Mouse (Mus musculus) stomach, embryonic 16.5 days (tissue): ENCODE measurements around the gene Ankrd33. TPM values are rescaled to one million over a fixed set of nuclear protein-coding genes. Genes with fewer than 3 reads are reported as not detected.
A peak's percentile ranks its signal among the peaks of the same experiment; 100 is the strongest.

ENCODE experiments used
- ATAC-seq: fragments of 200-750 bp; cut with Nextera tagmentation; 2 replicates; pipeline ENCODE4 v1.8.0; 2017; ENCODE audit warnings: moderate number of reproducible peaks, moderate TSS enrichment; ENCODE audit not compliant: insufficient read depth, low FRiP score
- H3K27ac ChIP-seq: fragments of 300-500 bp; sonication (generic); 2 replicates; pipeline ENCODE4 v1.5.1; 2014; ENCODE audit warnings: low read length
- H3K27me3 ChIP-seq: fragments of 300-500 bp; sonication (generic); 2 replicates; pipeline ENCODE4 v1.6.1; 2014; ENCODE audit warnings: low read length, control low read depth, mixed read lengths; ENCODE audit not compliant: control insufficient read depth, insufficient read depth
- H3K36me3 ChIP-seq: fragments of 300-500 bp; sonication (generic); 2 replicates; pipeline ENCODE4 v1.6.1; 2014; ENCODE audit warnings: low read length; ENCODE audit not compliant: control insufficient read depth, insufficient read depth
- H3K4me1 ChIP-seq: fragments of 300-500 bp; sonication (generic); 2 replicates; pipeline ENCODE4 v1.6.1; 2014; ENCODE audit warnings: low read length, control low read depth, mixed read lengths; ENCODE audit not compliant: control insufficient read depth, insufficient read depth
- H3K4me2 ChIP-seq: fragments of 300-500 bp; sonication (generic); 2 replicates; pipeline ENCODE4 v1.6.1; 2014; ENCODE audit warnings: low read depth, low read length, mixed read lengths
- H3K4me3 ChIP-seq: fragments of 300-500 bp; sonication (generic); replicated peaks from 2 replicates; pipeline ENCODE4 v1.5.1; 2014; ENCODE audit warnings: mild to moderate bottlenecking, low read length
- H3K9ac ChIP-seq: fragments of 300-500 bp; sonication (generic); 2 replicates; pipeline ENCODE4 v1.6.1; 2014; ENCODE audit warnings: low read length
- H3K9me3 ChIP-seq: fragments of 300-500 bp; sonication (generic); replicated peaks from 2 replicates; pipeline ENCODE4 v1.6.1; 2016; ENCODE audit warnings: low read length, control low read depth; ENCODE audit not compliant: control insufficient read depth
- WGBS: fragments of 180-500 bp; shearing (Covaris S2); extraction: QIAGEN DNeasy Blood & Tissue Kit; methylation state at CpG from one replicate; pipeline ENCODE4 v1.1.7; 2014; 5-methylcytosine and 5-hydroxymethylcytosine counted together
- polyA plus RNA-seq: library from polyadenylated mRNA; unstranded; fragments of >200 nt; fragmentation: Nextera tagmentation; extraction: Ambion mirVana; gene quantifications from 2 replicates; pipeline ENCODE4 v1.2.1, GENCODE M21; 2015

The Ankrd33 gene
- polyA plus RNA-seq, 1 experiment from 2014 or later: not detected

GRCm38 (mm10) chr15:101082236-101082635 lies 33.3 kb upstream of the Ankrd33 start:
- no peak overlapping the region for H3K4me3 ChIP-seq
- no peak overlapping the region for H3K4me2 ChIP-seq
- H3K4me1 ChIP-seq: peaks cover 14% of the 10 kb centered on the region
- WGBS: 49% methylated on average over 4 of the region's 4 CpGs
- H3K36me3 ChIP-seq: no peaks in the 10 kb centered on the region
- H3K27me3 ChIP-seq: no peaks in the 10 kb centered on the region
- no peaks in the 10 kb centered on the region for H3K9me3 ChIP-seq
- peak overlapping the region; percentile 36; the same call in 1 of the 2 replicates for H3K27ac ChIP-seq
- no peak overlapping the region for H3K9ac ChIP-seq
- no peak for ATAC-seq

GRCm38 (mm10) chr15:101084499-101084898 lies 31.1 kb upstream of the Ankrd33 start:
- H3K4me3 ChIP-seq: no peak overlapping the region
- H3K36me3 ChIP-seq: no peaks in the 10 kb centered on the region
- H3K9me3 ChIP-seq: no peaks in the 10 kb centered on the region
- no peak for ATAC-seq
- H3K9ac ChIP-seq: no peak overlapping the region
- no peaks in the 10 kb centered on the region for H3K27me3 ChIP-seq
- WGBS: 70% methylated on average over 10 of the region's 10 CpGs
- H3K4me1 ChIP-seq: peaks cover 14% of the 10 kb centered on the region
- no peak overlapping the region for H3K27ac ChIP-seq
- H3K4me2 ChIP-seq: no peak overlapping the region

GRCm38 (mm10) chr15:101086451-101086850 lies 29.1 kb upstream of the Ankrd33 start:
- Histone ChIP-seq H3K4me1 (peaks cover 10% of the 10 kb centered on the region), H3K4me2 (no peak overlapping the region), H3K27me3 (no peaks in the 10 kb centered on the region), H3K27ac (no peak overlapping the region), H3K36me3 (no peaks in the 10 kb centered on the region), H3K9me3 (no peaks in the 10 kb centered on the region), H3K4me3 (no peak overlapping the region), H3K9ac (no peak overlapping the region)
- no peak for ATAC-seq
- WGBS: 59% methylated on average over 9 of the region's 9 CpGs

- Histone ChIP-seq H3K36me3 (no peaks in the 10 kb centered on the region), H3K9me3 (no peaks in the 10 kb centered on the region), H3K4me2 (no peak overlapping the region), H3K27me3 (no peaks in the 10 kb centered on the region), H3K4me3 (no peak overlapping the region), H3K9ac (no peak overlapping the region), H3K4me1 (peaks cover 5% of the 10 kb centered on the region), H3K27ac (no peak overlapping the region)
- 64% methylated on average over 3 of the region's 3 CpGs for WGBS
- ATAC-seq: no peak
Measured at GRCm38 (mm10) chr15:101086956-101087355, 28.6 kb upstream of the Ankrd33 start.

- H3K27me3 ChIP-seq: no peaks in the 10 kb centered on the region
- no peak overlapping the region for H3K9ac ChIP-seq
- no peak overlapping the region for H3K27ac ChIP-seq
- no peak for ATAC-seq
- 72% methylated on average over 4 of the region's 4 CpGs for WGBS
- no peak overlapping the region for H3K4me2 ChIP-seq
- no peak overlapping the region for H3K4me3 ChIP-seq
- H3K4me1 ChIP-seq: peaks cover 6% of the 10 kb centered on the region; the same call in 1 of the 2 replicates
- no peaks in the 10 kb centered on the region for H3K9me3 ChIP-seq
- H3K36me3 ChIP-seq: no peaks in the 10 kb centered on the region
Measured at GRCm38 (mm10) chr15:101088291-101088690, 27.3 kb upstream of the Ankrd33 start.

GRCm38 (mm10) chr15:101091551-101091950 lies 24.0 kb upstream of the Ankrd33 start:
- Histone ChIP-seq H3K27me3 (no peaks in the 10 kb centered on the region), H3K9me3 (no peaks in the 10 kb centered on the region), H3K4me2 (no peak overlapping the region), H3K36me3 (no peaks in the 10 kb centered on the region), H3K27ac (no peak overlapping the region), H3K4me3 (no peak overlapping the region), H3K4me1 (peaks cover 6% of the 10 kb centered on the region; the same call in 1 of the 2 replicates), H3K9ac (no peak overlapping the region)
- no peak for ATAC-seq
- 93% methylated on average over 8 of the region's 8 CpGs for WGBS

GRCm38 (mm10) chr15:101092121-101092828 lies 23.3 kb upstream of the Ankrd33 start:
- H3K27ac ChIP-seq: no peak overlapping the region; the same call in 1 of the 2 replicates
- 48% methylated on average over 14 of the region's 14 CpGs for WGBS
- no peak overlapping the region for H3K9ac ChIP-seq
- no peak for ATAC-seq
- H3K4me2 ChIP-seq: no peak overlapping the region
- H3K4me3 ChIP-seq: no peak overlapping the region
- peaks cover 6% of the 10 kb centered on the region; the same call in 1 of the 2 replicates for H3K4me1 ChIP-seq
- H3K27me3 ChIP-seq: no peaks in the 10 kb centered on the region
- no peaks in the 10 kb centered on the region for H3K36me3 ChIP-seq
- H3K9me3 ChIP-seq: no peaks in the 10 kb centered on the region

- Histone ChIP-seq H3K27ac (no peak overlapping the region; the same call in 1 of the 2 replicates), H3K36me3 (no peaks in the 10 kb centered on the region), H3K9me3 (no peaks in the 10 kb centered on the region), H3K4me3 (no peak overlapping the region), H3K9ac (no peak overlapping the region), H3K27me3 (no peaks in the 10 kb centered on the region), H3K4me1 (peaks cover 10% of the 10 kb centered on the region; the same call in 1 of the 2 replicates), H3K4me2 (no peak overlapping the region)
- 0 out of 2 replicates have a peak, but pooled peaks have one; percentile 14 for ATAC-seq
- WGBS: 34% methylated on average over 25 of the region's 25 CpGs
Measured at GRCm38 (mm10) chr15:101092829-101093648, 22.5 kb upstream of the Ankrd33 start.

- WGBS: 50% methylated on average over 6 of the region's 6 CpGs
- Histone ChIP-seq H3K4me2 (no peak overlapping the region), H3K27me3 (no peaks in the 10 kb centered on the region), H3K9ac (no peak overlapping the region; the same call in 1 of the 2 replicates), H3K36me3 (no peaks in the 10 kb centered on the region), H3K4me3 (no peak overlapping the region), H3K9me3 (no peaks in the 10 kb centered on the region), H3K4me1 (peaks cover 13% of the 10 kb centered on the region; the same call in 1 of the 2 replicates), H3K27ac (no peak overlapping the region)
- no peak for ATAC-seq
Measured at GRCm38 (mm10) chr15:101093988-101094387, 21.6 kb upstream of the Ankrd33 start.
